Mouse (Mus musculus) kidney, adult 2 months (tissue): ENCODE measurements around the gene Tsc22d2.

Experiments used
- CTCF ChIP-seq: fragments of 200-500 bp; conservative IDR thresholded peaks from 2 replicates; pipeline ENCODE4 v1.5.1; 2011; ENCODE audit warnings: low read depth, mild to moderate bottlenecking, control low read depth, low read length, moderate library complexity, mixed read lengths; ENCODE audit not compliant: insufficient read depth, insufficient read length
- POLR2A ChIP-seq: fragments of 200-500 bp; IDR thresholded peaks from one replicate; pipeline ENCODE4 v1.6.1; 2011; ENCODE audit warnings: low read depth, low read length, control low read depth

- no peak for TF ChIP-seq POLR2A
- TF ChIP-seq CTCF, result no peak
Measured at GRCm38 (mm10) chr3:58372905-58373208, 41.7 kb upstream of the Tsc22d2 start.
